Mouse (Mus musculus) T-helper 17 cell (primary cell): ENCODE measurements around the gene Ylpm1.

Experiments
- in situ Hi-C, 2 experiments: fragments of 300-600 bp; cut with MboI, MseI; formaldehyde crosslinking; loops; 1 replicate in 1 of 2; 2 replicates in 1 of 2; pipeline ENCODE4 v1.15.1; 2025; ENCODE audit warnings: high pct_unique_total_duplicates in 2 of 2

Gene Ylpm1

DNA sequence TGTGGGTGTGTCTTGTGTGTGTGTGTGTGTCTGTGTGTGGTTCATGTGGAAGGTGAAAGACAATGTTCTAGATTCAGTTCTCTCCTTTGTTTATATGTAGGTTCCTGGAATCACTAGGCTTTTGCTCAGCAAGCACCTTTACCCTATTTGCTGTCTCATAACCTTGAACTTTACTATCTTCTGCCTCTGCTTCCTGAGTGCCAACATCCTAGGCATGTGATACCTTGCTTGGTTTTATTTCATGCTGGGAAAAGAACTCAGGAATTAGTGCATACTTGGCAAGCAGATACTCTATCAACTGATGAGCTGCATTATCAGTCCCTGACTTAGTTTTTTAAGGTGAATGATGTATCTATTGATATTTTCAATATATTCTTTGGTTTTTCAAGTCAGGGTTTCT is 10.9 kb downstream of the Ylpm1 start:
- in situ Hi-C loops: no loop called here

DNA sequence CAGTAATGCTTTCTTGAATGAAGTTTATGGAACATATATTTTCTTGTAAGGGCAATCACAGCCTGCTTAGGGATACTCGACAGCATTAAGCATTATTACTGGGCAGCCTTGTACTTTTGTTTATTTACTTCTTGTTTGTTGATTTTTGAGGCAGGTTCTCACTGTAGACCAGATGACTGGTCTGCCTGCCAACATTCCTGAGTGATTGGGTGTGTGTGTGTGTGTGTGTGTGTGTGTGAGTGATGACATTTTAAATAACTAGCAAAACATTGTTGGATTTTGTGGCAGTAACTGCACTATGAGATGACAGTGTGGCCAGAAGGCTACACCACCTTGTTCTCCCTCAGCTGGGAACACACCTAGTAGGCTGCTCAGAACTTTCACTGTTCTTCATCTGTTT is 13.7 kb downstream of the Ylpm1 start:
- in situ Hi-C loops: no loop called here

GRCm38 (mm10) chr12:85010541-85010940 is 14.4 kb downstream of the Ylpm1 start:
- in situ Hi-C loops: no loop called here

GRCm38 (mm10) chr12:85012185-85012584 is 16.1 kb downstream of the Ylpm1 start:
- in situ Hi-C loops: no loop called here

- in situ Hi-C loops: no loop called here
These were observed 25.9 kb downstream of the Ylpm1 start for GRCm38 (mm10) chr12:85022071-85022470.

GRCm38 (mm10) chr12:85032710-85033109 is 36.6 kb downstream of the Ylpm1 start:
- in situ Hi-C loops: loop anchor here in 1 of 2 experiments (10.0 kb wide), 1 partner anchor 1948 kb away; no protein-coding TSS in a partner anchor

GRCm38 (mm10) chr12:85051218-85051617 is 55.1 kb downstream of the Ylpm1 start:
- in situ Hi-C loops: no loop called here

- in situ Hi-C loops: no loop called here
These were observed 74.9 kb downstream of the Ylpm1 start for GRCm38 (mm10) chr12:85071043-85071442.

DNA sequence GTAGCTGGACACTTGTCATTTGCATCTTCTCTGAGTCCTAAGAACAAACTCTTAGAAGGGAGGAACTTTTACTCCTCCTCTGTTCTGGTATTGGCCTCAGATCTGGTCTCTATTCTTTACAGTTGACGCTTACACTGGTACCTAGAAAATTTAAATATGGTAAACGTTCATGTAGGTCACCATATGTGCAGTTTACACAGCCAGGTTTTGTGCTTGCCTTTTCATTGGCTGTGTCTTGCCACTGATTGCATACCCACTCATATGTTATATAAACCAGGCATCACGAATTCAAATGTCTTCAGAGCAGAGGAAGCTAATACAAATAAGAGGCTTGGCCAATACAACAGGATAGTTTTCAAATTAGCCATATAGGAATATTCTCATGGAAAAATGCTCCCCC is 81.0 kb downstream of the Ylpm1 start:
- in situ Hi-C loops: no loop called here

DNA sequence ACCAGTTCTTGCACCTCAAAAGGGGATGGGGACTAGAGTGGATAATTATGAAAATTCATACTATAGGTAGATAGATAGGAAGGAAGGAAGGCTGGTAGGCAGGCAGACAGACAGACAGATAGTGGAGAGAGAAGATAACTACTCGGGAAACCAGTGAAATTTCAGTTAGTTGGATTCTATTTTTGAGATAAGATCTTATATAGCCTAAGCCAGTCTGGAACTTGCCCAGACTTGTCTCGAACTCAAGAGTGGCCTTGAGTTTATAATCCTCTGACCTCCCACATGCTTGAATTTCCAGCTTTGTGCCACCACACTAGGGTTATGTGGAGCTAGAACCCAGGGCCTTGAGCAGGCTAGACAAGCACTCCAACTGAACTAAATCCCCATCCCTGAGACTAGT is 88.1 kb downstream of the Ylpm1 start:
- in situ Hi-C loops: no loop called here

DNA sequence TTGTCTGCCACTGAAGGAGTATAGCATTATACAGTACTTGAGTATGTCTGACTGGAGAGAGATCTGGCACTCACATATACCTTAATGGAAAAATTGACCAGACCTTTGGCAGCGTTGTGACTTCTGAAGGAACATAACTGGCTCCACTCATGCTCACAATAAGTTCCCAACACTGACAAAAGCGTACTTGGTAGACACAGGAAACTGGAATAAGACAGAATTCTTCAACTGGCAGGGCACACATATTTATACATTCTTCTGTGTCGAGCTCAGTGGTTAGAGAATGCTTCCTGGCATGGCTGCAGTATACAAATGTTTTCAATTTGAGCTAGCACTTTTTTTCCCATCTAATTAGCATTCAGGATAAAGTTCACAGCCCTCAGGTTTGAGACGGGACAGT is 88.8 kb downstream of the Ylpm1 start:
- in situ Hi-C loops: no loop called here

GRCm38 (mm10) chr12:85087845-85088244 is 91.7 kb downstream of the Ylpm1 start:
- in situ Hi-C loops: no loop called here

DNA sequence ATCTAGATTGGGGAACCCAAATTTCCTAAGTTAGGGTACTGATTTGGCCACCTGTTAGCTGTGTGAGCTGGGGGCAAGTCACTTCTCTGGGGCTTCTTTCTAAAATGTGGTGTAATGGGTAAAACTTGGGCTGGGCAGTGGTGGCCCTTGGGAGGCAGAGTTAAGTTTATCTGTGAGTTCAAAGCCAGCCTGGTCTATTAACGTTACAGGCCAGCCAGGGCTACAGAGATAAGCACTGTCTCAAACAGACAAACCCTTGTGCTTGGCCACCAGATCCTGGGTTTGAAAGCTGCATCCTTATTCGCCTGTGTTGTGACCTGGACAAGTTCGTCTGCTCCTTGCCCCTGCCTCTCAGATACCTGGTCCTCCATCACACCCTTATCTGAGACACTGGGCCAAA is 95.1 kb downstream of the Ylpm1 start:
- in situ Hi-C loops: no loop called here

DNA sequence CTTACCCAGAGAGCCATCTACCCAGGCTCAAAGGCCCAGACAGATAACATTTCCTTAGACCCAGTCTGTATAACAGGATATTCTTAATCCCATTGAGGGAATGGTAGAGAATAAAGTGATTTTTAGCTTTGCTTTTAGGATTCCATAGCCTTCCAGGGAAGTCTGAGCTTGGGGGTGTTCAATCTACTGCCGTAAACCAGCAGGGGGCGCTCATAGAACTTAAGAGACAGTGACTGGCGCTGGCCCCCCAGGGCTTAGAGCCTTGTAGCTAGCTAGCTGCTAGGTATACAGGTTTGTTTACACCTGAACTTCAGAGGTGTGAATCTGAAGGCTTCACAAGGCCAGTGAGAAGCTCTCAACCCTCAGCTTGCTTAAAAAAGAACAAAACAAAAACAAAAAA is 96.1 kb downstream of the Ylpm1 start:
- in situ Hi-C loops: no loop called here

- in situ Hi-C loops: no loop called here
These were observed 97.9 kb downstream of the Ylpm1 start for GRCm38 (mm10) chr12:85094010-85094409.

DNA sequence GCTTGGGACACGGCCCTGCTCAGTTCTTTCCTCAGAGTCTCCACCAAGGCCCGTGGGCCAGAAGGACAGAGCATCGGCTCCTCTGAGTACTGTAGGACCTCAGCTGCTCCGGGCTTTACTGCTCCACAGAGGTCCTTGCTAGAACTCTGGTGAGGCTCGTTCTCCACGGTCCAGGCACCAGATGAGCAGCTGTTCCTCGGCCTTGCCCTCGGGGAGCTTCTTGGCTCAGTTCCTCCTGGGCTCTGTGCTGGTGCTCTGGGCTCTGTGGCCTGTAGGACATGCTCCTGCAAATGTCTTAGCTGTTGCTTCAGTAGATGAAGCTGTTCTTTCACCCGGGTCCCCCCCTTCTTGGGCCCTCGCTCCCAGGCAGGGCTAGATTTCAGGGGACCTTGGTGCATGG is 98.6 kb downstream of the Ylpm1 start:
- in situ Hi-C loops: no loop called here

DNA sequence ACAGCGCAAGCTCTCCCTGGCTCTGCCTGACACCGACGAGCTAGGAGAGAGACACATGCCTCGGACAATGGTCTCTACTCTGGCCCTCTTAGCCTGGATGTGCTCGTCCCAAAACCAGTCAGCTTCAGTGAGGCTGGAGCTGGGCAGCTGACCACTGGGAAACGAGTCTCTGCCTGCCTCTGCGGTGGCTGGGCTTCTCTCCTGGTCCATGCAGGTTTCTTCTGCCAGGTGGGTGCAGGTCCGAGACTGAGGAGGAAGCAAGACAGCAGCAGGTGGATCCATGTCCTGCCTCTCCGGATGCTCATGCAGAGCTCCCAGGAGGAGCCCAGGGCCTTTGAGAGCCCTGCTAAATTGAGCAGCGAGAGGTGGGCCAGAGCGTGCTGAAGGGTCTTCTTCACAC is 99.0 kb downstream of the Ylpm1 start:
- in situ Hi-C loops: no loop called here

DNA sequence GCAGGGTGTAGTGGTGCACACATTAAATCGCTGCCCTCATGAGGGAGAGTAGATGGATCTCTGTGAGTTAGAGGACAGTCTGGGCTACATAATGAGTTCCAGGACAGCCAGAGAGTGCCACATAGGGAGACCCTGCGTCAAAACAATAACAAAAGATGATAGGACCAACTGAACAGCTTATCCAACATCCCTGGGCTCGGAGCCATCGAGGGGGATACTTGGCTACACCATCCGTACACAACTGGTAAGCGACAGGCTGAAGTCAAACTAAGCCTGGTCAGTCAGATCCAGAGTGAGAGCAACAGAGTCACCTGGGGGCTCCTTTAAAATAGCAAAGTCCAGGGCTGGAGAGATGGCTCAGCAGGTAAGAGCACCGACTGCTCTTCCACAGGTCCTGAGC is 99.7 kb downstream of the Ylpm1 start:
- in situ Hi-C loops: no loop called here

GRCm38 (mm10) chr12:85101001-85101400 is 104.9 kb downstream of the Ylpm1 start:
- in situ Hi-C loops: no loop called here

DNA sequence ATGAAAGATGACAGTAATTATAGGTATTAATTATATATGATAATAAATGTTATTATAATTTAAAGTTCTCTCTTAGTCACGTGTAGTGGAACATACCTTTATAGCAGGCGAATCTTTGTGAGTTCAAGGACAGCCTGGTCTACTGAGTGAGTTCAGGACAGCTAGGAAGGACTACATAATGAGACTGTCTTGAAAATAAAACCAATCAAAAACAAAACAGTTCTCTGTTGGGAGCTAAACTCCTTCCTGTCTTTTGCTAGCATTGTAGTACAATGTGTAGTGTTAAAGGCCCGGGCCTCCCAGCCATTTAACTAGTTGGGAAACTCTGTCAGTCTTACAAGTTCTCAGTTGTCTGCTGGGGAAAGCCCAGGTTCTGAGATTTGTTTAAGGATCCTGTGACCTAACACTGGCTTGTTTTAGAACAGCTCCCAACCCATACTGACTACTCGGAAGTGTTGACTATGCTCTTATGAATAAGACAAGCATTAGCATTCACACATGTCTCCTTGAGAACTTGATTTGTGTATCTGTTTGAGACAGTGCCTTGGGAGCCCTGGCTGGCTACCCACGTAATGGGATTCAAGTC is 105.5 kb downstream of the Ylpm1 start:
- in situ Hi-C loops: no loop called here

GRCm38 (mm10) chr12:85103096-85103495 is 107.0 kb downstream of the Ylpm1 start:
- in situ Hi-C loops: no loop called here

GRCm38 (mm10) chr12:85104789-85105188 is 108.7 kb downstream of the Ylpm1 start:
- in situ Hi-C loops: no loop called here

GRCm38 (mm10) chr12:85106292-85106691 is 110.2 kb downstream of the Ylpm1 start:
- in situ Hi-C loops: no loop called here

DNA sequence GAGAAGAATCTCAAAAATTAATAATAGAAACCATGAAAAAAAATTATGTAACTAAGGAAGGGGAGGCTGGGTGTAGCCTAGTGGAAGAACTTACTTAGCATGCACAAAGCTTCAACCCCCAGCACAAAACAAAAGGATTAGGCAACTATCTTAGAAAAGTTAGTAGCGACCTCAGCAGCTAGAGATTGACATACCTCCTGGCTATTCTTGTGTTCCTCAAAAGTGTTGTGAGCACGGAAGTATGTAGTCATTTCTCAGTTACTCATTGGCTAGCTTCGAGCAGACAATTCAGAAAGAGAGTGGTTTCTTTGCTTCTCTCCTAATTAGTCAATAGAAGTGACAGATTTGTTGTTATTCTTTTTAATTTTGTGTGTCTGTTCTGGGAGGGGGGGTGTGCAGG is 112.5 kb downstream of the Ylpm1 start:
- in situ Hi-C loops: no loop called here
